Mouse (Mus musculus): ENCODE results near the gene Defb21. TPM values are rescaled to one million over a fixed set of nuclear protein-coding genes. Genes with fewer than 3 reads are reported as not detected.

Gene Defb21
- not detected in 2 replicates for polyA plus RNA-seq (2012; rRNA removed)

- peak; percentile 55 for TF ChIP-seq CTCF (IDR thresholded peaks at IDR 0.05; ENCODE audit: borderline replicate concordance, extremely low read depth, insufficient read depth, insufficient read length)
- no peak for TF ChIP-seq POLR2A (IDR thresholded peaks at IDR 0.05; ENCODE audit: borderline replicate concordance, extremely low read depth, insufficient read depth, insufficient read length, poor library complexity, severe bottlenecking)
Observed at GRCm38 (mm10) chr2:152572114-152572794, at the start of gene Defb21. TSS of gene Defb21 (plus strand) at chr2:152572744.

GRCm38 (mm10) chr2:152539944-152540710 is 32.4 kb upstream of the Defb21 start, which contains the start of gene Defb29:
TSS of gene Defb29 (minus strand) at chr2:152540098.
- TF ChIP-seq POLR2A (IDR thresholded peaks at IDR 0.05; ENCODE audit: borderline replicate concordance, extremely low read depth, insufficient read depth, insufficient read length, poor library complexity, severe bottlenecking) (no peak), CTCF (IDR thresholded peaks at IDR 0.05; ENCODE audit: borderline replicate concordance, extremely low read depth, insufficient read depth, insufficient read length) (peak; percentile 33; the same call in 1 of the 2 replicates)
- DNase-seq (ENCODE audit: low read depth): no peak

More at GRCm38 (mm10) chr2:152572114-152572794, at the start of gene Defb21:
- no peak for DNase-seq (ENCODE audit: low read depth)

- no peak for TF ChIP-seq CTCF (IDR thresholded peaks at IDR 0.05; ENCODE audit: borderline replicate concordance, extremely low read depth, insufficient read depth, insufficient read length)
- no peak for TF ChIP-seq POLR2A (IDR thresholded peaks at IDR 0.05; ENCODE audit: borderline replicate concordance, extremely low read depth, insufficient read depth, insufficient read length, poor library complexity, severe bottlenecking)
Observed at GRCm38 (mm10) chr2:152541979-152542378, 30.6 kb upstream of the Defb21 start.

GRCm38 (mm10) chr2:152542897-152543296 is 29.6 kb upstream of the Defb21 start:
- TF ChIP-seq CTCF (IDR thresholded peaks at IDR 0.05; ENCODE audit: borderline replicate concordance, extremely low read depth, insufficient read depth, insufficient read length): 0 out of 2 replicates have a peak, but pooled peaks have one; percentile 16
- no peak for TF ChIP-seq POLR2A (IDR thresholded peaks at IDR 0.05; ENCODE audit: borderline replicate concordance, extremely low read depth, insufficient read depth, insufficient read length, poor library complexity, severe bottlenecking)
- no peak for DNase-seq (ENCODE audit: low read depth)

More at GRCm38 (mm10) chr2:152541979-152542378, 30.6 kb upstream of the Defb21 start:
- no peak for DNase-seq (ENCODE audit: low read depth)

- TF ChIP-seq POLR2A (IDR thresholded peaks at IDR 0.05; ENCODE audit: borderline replicate concordance, extremely low read depth, insufficient read depth, insufficient read length, poor library complexity, severe bottlenecking): no peak
- TF ChIP-seq CTCF (IDR thresholded peaks at IDR 0.05; ENCODE audit: borderline replicate concordance, extremely low read depth, insufficient read depth, insufficient read length): no peak
- no peak for DNase-seq (ENCODE audit: low read depth)
Observed at GRCm38 (mm10) chr2:152543478-152543877, 29.1 kb upstream of the Defb21 start.

- TF ChIP-seq POLR2A (IDR thresholded peaks at IDR 0.05; ENCODE audit: borderline replicate concordance, extremely low read depth, insufficient read depth, insufficient read length, poor library complexity, severe bottlenecking): no peak
- peak; percentile 61; the same call in 1 of the 2 replicates for TF ChIP-seq CTCF (IDR thresholded peaks at IDR 0.05; ENCODE audit: borderline replicate concordance, extremely low read depth, insufficient read depth, insufficient read length)
- peak; percentile 85 for DNase-seq (ENCODE audit: low read depth)
Observed at GRCm38 (mm10) chr2:152544691-152545090, 27.9 kb upstream of the Defb21 start.

- DNase-seq (ENCODE audit: low read depth): no peak
- TF ChIP-seq CTCF (IDR thresholded peaks at IDR 0.05; ENCODE audit: borderline replicate concordance, extremely low read depth, insufficient read depth, insufficient read length) (no peak), POLR2A (IDR thresholded peaks at IDR 0.05; ENCODE audit: borderline replicate concordance, extremely low read depth, insufficient read depth, insufficient read length, poor library complexity, severe bottlenecking) (no peak)
Observed at GRCm38 (mm10) chr2:152548124-152548523, 24.4 kb upstream of the Defb21 start.

GRCm38 (mm10) chr2:152553774-152554423 is 18.6 kb upstream of the Defb21 start:
- DNase-seq (ENCODE audit: low read depth): peak; percentile 79
- peak; percentile 90 for TF ChIP-seq CTCF (IDR thresholded peaks at IDR 0.05; ENCODE audit: borderline replicate concordance, extremely low read depth, insufficient read depth, insufficient read length)
- TF ChIP-seq POLR2A (IDR thresholded peaks at IDR 0.05; ENCODE audit: borderline replicate concordance, extremely low read depth, insufficient read depth, insufficient read length, poor library complexity, severe bottlenecking): no peak

- TF ChIP-seq CTCF (IDR thresholded peaks at IDR 0.05; ENCODE audit: borderline replicate concordance, extremely low read depth, insufficient read depth, insufficient read length) (no peak), POLR2A (IDR thresholded peaks at IDR 0.05; ENCODE audit: borderline replicate concordance, extremely low read depth, insufficient read depth, insufficient read length, poor library complexity, severe bottlenecking) (no peak)
- DNase-seq (ENCODE audit: low read depth): no peak
Observed at GRCm38 (mm10) chr2:152556655-152557054, 15.9 kb upstream of the Defb21 start.

- no peak for TF ChIP-seq POLR2A (IDR thresholded peaks at IDR 0.05; ENCODE audit: borderline replicate concordance, extremely low read depth, insufficient read depth, insufficient read length, poor library complexity, severe bottlenecking)
- TF ChIP-seq CTCF (IDR thresholded peaks at IDR 0.05; ENCODE audit: borderline replicate concordance, extremely low read depth, insufficient read depth, insufficient read length): no peak
- DNase-seq (ENCODE audit: low read depth): no peak
Observed at GRCm38 (mm10) chr2:152569038-152569437, 3.5 kb upstream of the Defb21 start, which contains the start of gene Gm17416. TSS of gene Gm17416 (plus strand) at chr2:152569338.

GRCm38 (mm10) chr2:152569881-152570280 is 2.7 kb upstream of the Defb21 start:
- no peak for TF ChIP-seq CTCF (IDR thresholded peaks at IDR 0.05; ENCODE audit: borderline replicate concordance, extremely low read depth, insufficient read depth, insufficient read length)
- TF ChIP-seq POLR2A (IDR thresholded peaks at IDR 0.05; ENCODE audit: borderline replicate concordance, extremely low read depth, insufficient read depth, insufficient read length, poor library complexity, severe bottlenecking): no peak
- DNase-seq (ENCODE audit: low read depth): no peak

Measured in brain, embryonic 14.5 days (tissue).